Mouse (Mus musculus) heart, postnatal 10 days (tissue): ENCODE results near the gene Fars2. TPM values are rescaled to one million over a fixed set of nuclear protein-coding genes. Genes with fewer than 3 reads are reported as not detected.
A peak's percentile ranks its signal among the peaks of the same experiment; 100 is the strongest.

Source experiments
- DNase-seq, 2 experiments: peaks; one replicate each; pipeline ENCODE4 v3.0.0; 2021
- intact Hi-C: fragments of 180-260 bp; cut with DNase I; formaldehyde crosslinking; loops from one replicate; pipeline ENCODE4 v1.15.1; 2025
- total RNA-seq, 2 experiments: library from RNA; stranded (reverse); gene quantifications; 2 replicates each; pipeline ENCODE4 v1.2.3; 2021

Gene Fars2
- 10 to 100 TPM; 69.7 to 73.3 TPM for total RNA-seq

DNA sequence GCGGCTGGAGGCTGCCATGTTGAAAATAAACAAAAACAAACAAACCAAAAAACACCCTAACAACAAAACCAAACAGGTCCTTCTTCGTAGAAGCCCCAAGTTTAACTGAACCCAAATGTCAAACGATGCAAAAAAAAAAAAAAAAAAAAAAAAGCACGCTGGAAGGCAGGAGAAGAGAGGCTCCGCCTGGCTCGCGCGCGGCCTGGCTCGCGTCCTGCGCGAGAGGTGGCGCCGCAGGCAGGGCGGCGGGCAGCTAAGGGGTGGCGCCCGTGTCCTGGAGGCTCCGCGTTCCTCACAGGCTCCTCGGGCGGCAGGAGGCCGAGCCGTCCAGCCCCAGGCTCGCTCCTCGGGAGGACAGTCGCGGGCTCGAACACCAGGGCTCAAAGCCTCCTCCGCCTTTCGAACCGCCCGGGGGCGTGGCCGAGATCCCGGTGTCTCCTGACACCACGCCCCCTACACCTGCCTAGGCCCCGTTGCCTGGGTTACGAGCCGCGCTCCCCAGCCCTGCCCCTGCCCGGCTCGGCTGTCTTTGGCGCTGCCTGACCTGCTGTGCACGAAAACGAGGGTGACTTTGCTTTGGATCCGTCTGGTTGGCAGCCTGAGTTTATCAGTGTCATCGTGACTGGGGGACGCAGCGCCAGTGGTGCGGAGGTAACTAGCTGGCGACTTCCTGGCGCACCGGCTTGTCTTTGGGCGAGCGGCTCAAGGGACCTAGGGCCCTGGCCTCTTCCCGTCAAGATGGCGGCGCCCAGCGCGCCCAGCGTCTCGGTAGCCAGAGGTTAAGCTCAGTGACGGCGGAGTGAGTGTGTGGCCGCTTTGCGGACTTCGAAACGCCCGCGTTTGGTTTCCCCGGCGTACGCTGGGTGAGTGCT is at the start of gene Fars2, which contains the start of gene Lyrm4:
Gene Fars2 (plus strand): TSS at position 270 of the 872 bp plus-strand sequence.
Gene Lyrm4 (minus strand): TSS at position 384 of the 872 bp plus-strand sequence.
- intact Hi-C loops, result loop anchor here (5.0 to 10.0 kb wide), 2 partner anchors 100 to 617 kb away; partner anchors contain the start of gene Nrn1
- peak; percentile 98 for DNase-seq

DNA sequence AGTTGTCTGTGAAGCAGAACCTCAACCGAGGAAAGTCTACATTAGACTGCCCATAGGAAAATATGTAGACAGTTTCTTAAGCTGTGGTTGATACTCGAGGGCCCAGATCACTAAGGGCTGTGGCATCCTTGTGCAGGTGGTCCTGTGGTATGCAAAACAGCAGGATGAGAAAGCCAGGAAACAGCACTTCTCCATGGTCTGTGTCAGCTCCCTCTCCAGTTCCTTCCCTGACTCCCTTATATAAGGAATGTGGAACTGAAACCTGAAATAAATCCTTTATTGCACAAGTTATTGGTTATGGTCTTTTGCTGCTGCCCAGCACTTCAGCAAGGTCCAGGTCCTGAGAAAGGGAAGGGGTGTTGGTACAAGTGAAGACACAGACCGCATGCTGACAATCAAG is 42.7 kb upstream of the Fars2 start:
- DNase-seq, result no peak
- intact Hi-C loops, result no loop called here

DNA sequence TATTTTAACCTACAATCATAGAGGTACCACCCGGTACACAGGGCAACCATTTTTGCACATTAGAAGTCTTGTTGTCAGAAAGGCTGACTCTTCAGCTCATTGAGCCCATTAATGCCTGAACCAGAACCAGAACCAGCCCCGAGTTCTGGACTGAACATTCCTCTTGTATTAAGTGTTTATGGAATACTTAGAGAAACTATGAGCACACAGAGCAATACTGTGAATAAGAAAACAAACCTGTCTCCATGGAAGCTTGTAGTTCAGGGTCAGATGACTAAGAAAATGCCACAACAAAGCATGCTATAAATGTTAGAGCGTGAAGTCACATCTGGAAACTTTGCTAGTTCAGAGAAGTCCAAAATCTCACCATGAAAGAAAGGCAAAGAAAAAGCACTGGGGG is 35.6 kb upstream of the Fars2 start:
- no peak for DNase-seq
- intact Hi-C loops, result no loop called here

DNA sequence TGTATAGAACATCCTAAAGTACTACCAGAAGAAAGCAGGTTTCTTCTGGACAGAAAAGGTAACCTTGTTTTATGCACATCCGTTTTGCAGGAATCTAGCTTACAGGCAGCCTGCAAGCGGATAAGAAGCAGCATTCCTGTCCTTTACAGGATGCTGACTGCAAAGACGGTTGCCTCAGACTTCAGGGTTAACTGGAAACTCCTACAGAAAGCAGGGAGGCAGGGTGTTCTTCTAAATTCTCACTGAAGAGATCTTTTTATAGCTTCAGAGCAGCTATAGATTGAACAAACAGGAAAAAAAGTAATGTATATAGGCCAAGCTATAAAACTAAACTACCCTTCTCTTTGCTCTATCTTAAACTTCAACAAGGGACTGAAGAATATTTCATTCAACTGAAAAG is 32.5 kb upstream of the Fars2 start:
- intact Hi-C loops, result no loop called here
- DNase-seq, result no peak

DNA sequence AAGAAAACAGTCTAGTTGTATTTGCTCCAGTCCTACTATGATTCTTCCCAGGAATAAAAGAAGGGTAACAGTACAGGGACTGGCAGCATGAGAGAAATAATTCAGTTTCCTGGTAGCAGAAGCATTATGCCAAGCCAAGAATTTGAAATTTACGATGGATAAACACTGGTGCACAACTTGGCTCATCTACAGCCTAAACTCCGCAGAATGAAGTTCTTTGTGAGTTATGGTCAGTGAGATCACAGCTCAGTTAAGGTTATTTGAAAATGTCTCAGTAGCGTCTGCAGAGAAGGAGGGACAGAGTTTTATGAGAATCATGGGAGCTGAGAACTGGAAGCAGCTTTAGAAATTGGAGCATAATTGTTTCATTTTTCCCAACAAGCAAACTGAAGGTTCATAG is 31.2 kb upstream of the Fars2 start:
- intact Hi-C loops, result no loop called here
- DNase-seq, result no peak

DNA sequence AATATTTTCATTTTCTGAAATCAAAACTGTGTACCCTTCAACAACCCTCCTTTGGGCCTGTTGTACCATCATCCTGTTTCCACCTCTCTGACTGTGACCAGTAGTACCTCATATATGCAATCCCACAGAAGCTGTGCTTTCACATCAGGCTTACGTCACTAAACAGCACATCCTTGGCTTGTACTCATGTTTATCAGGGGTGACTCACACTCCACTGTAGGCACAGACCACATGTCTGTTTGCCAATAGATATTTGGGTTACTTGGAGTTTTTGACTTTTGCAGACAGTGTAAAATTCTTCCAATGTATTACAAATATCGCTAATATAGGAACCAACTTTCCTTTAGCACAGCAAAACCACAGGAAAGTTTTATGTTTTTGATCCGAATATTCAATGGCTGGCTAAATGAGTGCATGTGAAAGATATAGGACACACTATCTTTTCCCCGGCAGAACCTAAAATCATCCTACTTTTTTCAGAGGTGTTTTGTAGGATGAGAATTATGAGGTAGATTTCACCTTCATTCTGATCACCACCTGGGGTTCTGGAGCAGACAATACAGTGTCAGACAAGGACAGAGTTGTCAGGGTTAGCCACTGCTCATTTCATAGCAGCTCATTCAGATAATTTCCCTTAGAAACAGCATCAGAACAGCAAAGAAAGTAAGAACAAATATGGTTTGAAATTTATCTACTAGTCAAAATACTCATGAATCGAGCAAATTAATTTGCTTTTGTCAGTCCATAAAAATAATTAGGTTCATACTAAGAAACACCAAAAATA is 30.4 kb upstream of the Fars2 start:
- intact Hi-C loops, result no loop called here
- peak in 1 of 2 experiments; percentile 29 for DNase-seq

DNA sequence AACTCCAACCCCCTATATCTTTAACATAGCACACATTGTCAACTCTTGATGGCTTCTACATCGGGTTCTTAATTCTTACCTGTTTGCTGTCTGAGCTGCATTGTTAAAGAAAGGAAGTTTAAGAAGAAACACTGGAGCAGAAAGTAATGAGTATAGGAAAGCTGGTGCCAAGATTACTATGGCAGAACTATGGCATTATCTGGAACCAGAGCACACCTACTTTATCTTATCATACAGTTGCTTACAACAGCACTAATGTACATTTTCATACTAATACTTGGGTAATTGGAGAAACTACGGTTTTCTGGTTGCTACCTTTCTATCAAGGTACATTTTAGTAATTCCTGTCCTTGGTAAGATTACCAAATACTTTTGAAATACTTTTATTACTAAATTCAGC is 29.8 kb upstream of the Fars2 start:
- intact Hi-C loops, result no loop called here
- DNase-seq, result no peak

DNA sequence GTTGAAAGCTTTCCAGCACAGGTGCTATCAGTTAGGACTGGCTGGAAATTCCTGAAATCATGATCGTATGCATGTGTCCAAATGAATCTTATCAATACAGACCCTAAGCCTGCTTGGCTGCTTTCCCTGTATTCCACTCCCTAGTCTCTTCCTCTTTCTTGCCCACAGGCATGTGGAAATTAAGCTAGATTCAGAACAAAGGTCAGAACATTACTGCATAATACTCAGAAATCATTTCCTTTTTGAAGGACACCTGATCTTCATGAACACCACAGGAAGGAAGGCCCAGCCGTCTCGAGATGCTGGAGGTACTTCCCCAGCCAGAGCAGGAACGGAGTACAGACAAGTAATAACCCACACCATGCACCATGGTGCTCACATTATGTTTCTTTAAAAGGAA is 29.0 kb upstream of the Fars2 start:
- intact Hi-C loops, result no loop called here
- no peak for DNase-seq

DNA sequence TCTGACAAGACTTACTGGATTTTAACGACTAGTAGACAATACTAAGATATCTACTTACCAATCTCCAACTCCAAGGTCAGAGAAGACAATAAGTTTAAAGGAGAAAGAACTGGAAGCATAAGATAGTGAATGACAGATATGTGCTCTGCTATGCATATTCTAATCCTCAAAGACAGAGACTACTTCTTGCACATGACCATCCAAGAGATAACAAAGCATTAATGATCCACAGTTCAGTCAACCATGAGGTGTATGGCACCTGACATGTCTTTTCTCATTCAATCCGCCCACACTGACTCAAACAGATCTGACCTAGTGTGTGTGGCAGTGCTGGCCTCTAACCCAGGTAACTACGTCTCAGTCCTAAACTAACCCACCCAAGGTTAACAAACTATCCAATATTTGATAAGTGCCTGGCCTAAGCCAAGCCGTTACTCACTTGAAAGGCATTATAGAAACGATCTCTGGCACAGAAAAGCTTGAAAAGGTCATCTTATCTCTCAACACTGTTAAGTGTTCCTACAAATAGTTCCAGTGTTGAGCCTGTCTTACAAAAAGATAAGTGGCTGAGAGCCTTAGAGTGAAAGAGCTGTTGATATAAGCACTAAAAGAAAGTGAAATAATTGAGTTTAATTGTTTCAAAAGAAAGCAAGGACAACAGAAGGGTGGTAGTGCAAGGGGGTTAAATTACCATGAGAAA is 20.4 kb upstream of the Fars2 start:
- intact Hi-C loops, result no loop called here
- DNase-seq, result peak; percentile 11 to 32

DNA sequence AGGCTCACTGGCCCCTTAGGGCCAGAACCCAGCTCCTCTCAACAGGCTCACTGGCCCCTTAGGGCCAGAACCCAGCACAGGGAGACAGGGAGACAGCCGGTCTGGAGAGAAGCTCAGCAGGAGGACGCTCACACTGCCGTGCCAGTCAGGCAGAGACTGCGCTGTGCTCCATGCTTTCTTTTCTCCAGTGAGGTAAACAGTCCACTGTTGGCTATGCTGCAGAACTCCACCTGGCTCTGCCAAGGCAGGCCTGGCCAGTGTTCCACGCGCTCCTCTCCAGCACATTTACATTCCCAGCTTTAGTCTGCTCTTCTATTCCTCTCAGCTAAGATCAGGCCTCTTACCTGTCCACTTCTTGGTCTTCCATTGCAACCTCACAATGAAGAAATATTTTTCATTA is 11.6 kb upstream of the Fars2 start:
- peak; percentile 22 to 47 for DNase-seq
- intact Hi-C loops, result no loop called here

DNA sequence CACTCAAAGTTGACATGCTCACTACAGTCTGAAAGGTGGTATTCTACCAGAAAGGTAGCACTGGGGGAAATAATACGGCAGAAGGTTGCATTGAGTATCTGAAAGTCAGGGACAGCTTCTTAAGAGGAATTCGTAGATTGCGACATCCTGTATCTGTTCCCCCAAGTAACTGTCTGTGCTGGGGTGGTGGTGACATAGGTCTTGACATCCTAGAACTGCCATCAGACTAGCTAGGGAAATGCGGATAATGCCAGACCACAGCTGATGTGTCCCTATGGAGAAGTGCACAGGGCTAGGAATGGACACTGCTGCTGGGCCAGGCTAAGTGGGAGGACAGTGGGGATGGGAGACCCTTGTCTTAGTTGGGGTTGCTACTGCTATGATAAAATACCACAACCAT is 8.7 kb upstream of the Fars2 start:
- DNase-seq, result no peak
- intact Hi-C loops, result no loop called here

DNA sequence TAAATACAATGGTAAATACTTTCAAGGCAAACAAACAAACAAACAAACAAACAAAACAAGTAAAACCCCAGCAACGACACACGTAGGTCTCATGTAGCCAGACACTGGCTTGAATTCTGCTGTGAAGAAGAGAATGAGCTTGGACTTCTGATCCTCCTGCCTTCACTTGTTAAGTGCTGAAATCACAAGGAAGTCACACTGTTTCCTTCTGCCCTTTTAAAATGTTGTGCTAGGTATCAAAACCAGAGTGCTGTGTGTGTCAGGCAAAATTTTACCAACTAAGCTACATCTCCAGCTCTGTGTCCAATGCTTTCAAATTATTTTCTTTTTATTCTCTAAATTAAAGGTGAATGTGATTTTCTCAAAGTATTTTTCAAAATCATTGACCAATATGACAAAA is 5.9 kb upstream of the Fars2 start:
- intact Hi-C loops, result loop anchor here (10.0 kb wide), 1 partner anchor 623 kb away; the partner anchor contains the start of gene Nrn1

DNA sequence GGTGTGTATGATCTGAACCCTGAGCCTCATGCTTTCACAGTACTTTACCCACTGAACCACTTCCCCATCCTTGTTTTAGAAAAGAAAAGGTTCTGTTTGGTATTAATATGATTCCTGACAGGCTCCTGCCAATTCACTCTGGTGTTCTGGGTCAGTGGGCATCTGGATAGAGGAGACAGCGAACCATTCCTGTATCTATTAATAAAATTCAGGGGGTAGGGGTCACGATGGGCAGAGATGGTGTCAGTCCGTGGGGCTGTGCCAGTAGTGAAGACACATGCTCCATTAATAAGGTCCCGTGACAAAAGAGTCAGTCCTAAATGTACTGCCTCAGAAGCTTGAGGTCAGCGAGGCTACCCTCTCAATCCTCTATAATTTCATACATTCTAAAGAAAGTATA is 4.0 kb upstream of the Fars2 start:
- DNase-seq, result no peak
- intact Hi-C loops, result loop anchor here (10.0 kb wide), 1 partner anchor 622 kb away; the partner anchor contains the start of gene Nrn1

More for the DNA sequence above, 5.9 kb upstream of the Fars2 start:
- DNase-seq, result no peak

DNA sequence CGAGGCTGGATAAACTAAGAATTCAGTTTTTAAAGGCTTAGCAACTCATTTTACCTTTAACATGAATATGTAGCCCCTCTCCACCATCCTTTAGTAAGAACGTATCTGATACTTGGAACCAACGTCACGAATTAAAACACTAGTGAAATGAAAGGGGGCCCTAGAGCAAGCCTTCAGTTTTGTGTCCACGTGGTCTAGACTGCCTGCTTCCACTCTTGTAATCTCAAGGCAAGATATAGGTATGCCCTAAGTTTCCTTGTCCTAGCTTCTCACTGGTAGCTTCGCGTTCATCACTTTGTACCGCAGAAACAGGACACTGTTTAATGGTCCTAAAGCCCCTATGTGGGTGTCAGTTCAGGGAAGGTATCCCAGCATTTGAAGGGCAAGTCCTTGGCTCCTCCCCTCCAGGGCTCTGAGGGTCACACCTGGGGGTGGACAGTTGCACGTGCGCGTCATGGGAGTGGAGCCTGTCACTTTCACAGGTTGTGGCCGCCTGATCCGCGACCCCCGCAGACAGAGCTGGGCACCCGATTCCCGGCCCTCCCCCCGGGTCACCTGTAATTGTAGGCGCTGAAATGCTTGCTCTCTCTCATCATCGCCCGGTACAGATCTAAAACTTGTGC is 581 bp upstream of the Fars2 start:
- intact Hi-C loops, result loop anchor here (5.0 to 10.0 kb wide), 2 partner anchors 99 to 618 kb away; partner anchors contain the start of gene Nrn1
- peak; percentile 48 to 54 for DNase-seq

DNA sequence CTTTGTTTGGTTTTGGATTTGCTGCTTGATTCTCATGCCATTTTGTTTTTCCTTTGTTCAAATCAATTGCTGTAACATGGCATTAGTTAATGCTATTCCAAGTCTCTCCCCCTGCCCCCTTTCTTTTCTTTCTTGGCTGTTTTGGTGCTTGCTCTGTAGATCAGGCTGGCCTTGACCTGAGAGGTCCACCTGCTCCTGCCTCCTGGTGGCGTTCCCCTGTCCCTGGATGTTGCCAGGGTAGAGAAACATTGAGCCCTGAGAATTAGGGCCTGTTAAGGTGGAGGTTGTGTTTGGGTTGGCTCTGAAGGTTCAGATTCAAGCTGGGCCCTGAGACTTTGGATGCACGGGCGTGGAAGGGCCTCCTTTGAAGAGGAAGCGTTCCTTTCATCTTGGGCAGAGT is 2.5 kb downstream of the Fars2 start:
- intact Hi-C loops, result loop anchor here (5.0 to 10.0 kb wide), 2 partner anchors 102 to 615 kb away; partner anchors contain the start of gene Nrn1
- no peak for DNase-seq

DNA sequence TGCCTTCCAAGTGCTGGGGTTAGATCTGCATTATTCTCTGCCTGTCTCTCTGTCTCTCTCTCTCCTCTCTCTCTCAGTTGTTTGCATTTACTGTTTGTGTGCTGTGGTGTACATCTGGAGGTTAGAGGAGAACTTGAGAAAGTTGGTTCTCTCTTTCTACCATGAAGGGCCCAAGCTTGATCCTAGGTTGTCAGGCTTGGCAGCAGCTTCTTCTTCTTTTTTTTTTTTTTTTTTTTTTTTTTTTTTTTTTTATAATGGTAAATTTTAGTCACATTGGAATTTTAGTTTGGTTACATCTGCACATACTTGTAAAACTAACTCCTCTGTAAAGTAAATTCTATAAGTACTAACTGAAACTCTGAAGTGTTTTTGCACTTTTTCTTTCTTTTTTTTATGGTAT is 3.4 kb downstream of the Fars2 start:
- intact Hi-C loops, result no loop called here
- DNase-seq, result no peak

DNA sequence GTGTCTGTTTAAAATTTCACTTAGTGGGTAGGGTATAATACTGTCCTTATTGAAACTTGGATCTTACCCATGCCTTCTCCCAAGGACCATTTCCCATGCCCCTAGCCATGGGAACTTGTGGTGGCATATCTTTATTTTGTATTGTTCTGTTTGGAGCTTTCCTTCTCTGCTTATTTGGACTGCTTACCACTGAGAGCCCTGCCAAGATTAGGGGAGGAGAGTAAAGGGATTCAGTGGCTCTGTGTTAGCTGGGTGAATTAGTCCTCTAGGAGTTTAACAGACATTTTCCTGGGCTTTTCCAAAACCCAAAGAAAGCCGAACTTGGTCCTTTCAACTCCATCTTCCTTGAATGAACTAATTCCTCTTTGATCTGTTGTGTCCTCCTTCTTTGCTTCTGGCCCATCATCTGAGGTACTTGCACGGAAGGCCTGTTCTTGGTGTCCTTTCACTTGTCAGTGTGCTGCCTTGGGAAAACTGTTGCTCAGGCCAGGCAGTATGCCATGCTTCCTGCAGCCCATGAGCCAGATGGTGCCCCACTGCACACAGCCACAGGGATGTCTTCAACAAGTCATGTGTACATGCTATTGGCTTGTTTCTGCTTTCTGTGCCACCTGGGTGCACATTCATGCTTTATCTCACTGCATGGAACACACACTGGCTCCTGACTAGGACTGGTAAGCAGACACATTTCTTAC is 12.3 kb downstream of the Fars2 start:
- DNase-seq, result no peak
- intact Hi-C loops, result no loop called here

DNA sequence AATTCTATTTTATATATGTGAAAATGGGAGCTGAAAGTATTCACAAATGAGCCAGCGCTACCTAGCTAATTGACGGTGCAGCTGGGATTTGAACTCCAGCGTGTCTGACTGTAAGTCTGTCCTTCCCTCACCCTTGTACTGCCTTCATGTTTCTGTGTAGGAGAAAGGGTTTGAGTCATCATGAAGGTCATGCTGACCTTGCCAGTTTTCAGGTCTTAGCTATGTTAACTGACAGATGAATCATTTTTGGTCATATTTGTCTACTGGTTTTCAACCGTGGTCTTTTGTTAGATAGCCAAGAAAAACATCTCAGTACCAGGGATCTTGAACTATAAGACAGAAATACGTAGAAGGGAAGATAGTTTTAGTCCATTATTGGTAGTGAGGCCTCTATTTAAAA is 14.2 kb downstream of the Fars2 start:
- intact Hi-C loops, result no loop called here
- DNase-seq, result no peak

DNA sequence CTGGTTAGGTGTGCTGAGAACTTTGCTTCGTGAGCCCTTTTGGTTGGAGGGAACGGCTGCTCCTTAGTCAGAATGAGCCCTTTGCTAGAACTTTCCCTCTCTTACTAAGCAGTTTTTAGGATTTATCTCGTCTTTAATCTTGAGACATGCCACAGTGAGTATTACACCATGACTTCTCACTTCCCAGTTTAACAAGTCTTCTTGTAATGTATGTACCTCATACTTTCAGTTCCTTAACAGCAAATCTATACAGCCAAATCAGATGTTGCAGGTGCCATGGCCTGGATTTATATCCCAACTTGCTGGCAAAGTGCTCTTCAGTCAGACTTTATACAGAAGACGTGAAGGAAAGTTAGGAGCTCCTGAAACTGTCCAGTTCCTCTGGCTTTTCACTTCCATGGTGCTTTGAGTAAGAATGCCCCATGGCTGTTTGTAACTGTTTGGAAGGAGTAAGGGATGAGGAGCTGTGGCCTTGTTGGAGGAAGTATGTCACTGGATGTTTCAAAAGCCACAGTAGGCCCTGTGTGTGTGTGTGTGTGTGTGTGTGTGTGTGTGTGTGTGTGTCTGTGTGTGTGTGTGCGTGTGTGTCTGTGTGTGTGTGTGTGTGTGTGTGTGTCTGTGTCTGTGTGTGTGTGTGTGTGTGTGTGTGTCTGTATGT is 14.9 kb downstream of the Fars2 start:
- intact Hi-C loops, result no loop called here
- DNase-seq, result no peak
